Mouse (Mus musculus): ENCODE results near the gene Rnf207.

DNA sequence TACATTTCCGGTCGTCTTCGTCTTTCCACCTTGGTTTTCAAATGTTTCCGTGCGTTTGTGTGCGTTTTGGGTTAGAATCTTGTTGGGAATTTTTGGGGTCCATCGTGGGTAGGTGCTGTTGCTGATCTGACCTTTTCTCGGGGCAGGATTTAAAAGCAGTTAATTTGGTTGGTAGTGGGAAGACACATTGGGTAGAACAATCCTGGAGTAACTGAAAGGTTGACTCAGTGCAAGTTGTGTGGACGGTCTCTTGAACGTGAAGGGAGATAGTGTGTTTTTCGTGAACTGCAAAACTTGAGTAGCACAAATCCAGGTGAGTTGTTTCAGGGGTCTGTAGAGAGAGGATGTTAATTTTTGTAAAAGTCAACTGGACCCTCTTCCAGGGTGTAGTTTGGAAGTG lies 7.8 kb upstream of the Rnf207 start:
- TF ChIP-seq POLR2A (IDR thresholded peaks at IDR 0.05; ENCODE audit: low read depth, low read length): no peak
- no peak for TF ChIP-seq CTCF (IDR thresholded peaks at IDR 0.05; ENCODE audit: borderline replicate concordance, insufficient read depth, low read length)
